Comparison of ENCODE assay signal across 20 mouse cellular contexts in genomic region chr2:44323813-44324212, GRCm38 (mm10).
"Had no signal": no experiment of that assay in that cellular context is flagged by ENCODE, and none has a peak within 500 bp of the region (broad histone marks: within the 10 kb centered on the region; RNA-seq: fewer than 3 reads in every experiment).

No protein-coding gene starts in this region.

- ATAC-seq: midbrain, embryonic 13.5 days; midbrain, embryonic 15.5 days had no signal

- H3K27me3 ChIP-seq: midbrain, embryonic 13.5 days; midbrain, embryonic 15.5 days; neural tube, embryonic 13.5 days; neural tube, embryonic 15.5 days; stomach, embryonic 15.5 days had no signal

- H3K9ac ChIP-seq: liver, embryonic 14.5 days; lung, embryonic 14.5 days; midbrain, embryonic 13.5 days; midbrain, embryonic 15.5 days; neural tube, embryonic 13.5 days; neural tube, embryonic 15.5 days; stomach, embryonic 15.5 days had no signal

- DNase-seq: lung, adult 18-20 months; lung, embryonic 14.5 days; lung, postnatal 10 days; lung, postnatal 4 days; retina, postnatal 1 day; right cerebral cortex, adult 18-20 months; right cerebral cortex, postnatal 25 days; right cerebral cortex, postnatal 4 days; spleen, adult 18-20 months; thymus, postnatal 25 days; thymus, postnatal 4 days had no signal

- H3K27ac ChIP-seq: liver, embryonic 14.5 days; midbrain, embryonic 13.5 days; midbrain, embryonic 15.5 days; neural tube, embryonic 13.5 days; neural tube, embryonic 15.5 days; stomach, embryonic 15.5 days; stomach, postnatal 0 days had no signal

- H3K4me2 ChIP-seq: lung, embryonic 14.5 days; midbrain, embryonic 11.5 days; midbrain, embryonic 13.5 days; midbrain, embryonic 15.5 days; neural tube, embryonic 13.5 days; neural tube, embryonic 15.5 days; stomach, embryonic 15.5 days had no signal

- H3K4me3 ChIP-seq: midbrain, embryonic 13.5 days; midbrain, embryonic 15.5 days; myocyte; neural tube, embryonic 13.5 days; neural tube, embryonic 15.5 days; stomach, embryonic 15.5 days had no signal

- H3K9me3 ChIP-seq: midbrain, embryonic 13.5 days; midbrain, embryonic 15.5 days; neural tube, embryonic 13.5 days; neural tube, embryonic 15.5 days; stomach, embryonic 15.5 days had no signal

- H3K36me3 ChIP-seq: midbrain, embryonic 13.5 days; midbrain, embryonic 15.5 days; neural tube, embryonic 13.5 days; neural tube, embryonic 15.5 days; stomach, embryonic 15.5 days had no signal

- H3K4me1 ChIP-seq: midbrain, embryonic 13.5 days; midbrain, embryonic 15.5 days; neural tube, embryonic 13.5 days; neural tube, embryonic 15.5 days; stomach, embryonic 15.5 days had no signal
